Comparison of ENCODE assay signal across 8 mouse cellular contexts in the genomic region with DNA sequence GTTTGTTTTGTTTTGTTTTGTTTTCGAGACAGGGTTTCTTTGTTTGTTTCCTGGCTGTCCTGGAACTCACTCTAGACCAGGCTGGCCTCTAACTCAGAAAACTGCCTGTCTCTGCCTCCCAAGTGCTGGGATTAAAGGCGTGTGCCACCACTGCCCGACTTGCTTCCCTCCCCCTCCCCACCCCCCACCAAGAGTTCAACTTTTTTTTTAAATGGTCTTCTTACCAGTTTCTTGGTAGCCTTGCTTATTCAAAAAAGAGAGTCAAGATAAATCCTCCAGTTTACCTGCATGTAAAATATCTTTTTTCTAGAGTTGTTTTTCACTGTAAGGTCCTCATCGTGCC. TPM values are rescaled to one million over a fixed set of nuclear protein-coding genes. Genes with fewer than 3 reads are reported as not detected.
DNase-seq lines count a peak whose midpoint lies in the region; ATAC-seq and TF ChIP-seq lines count a peak whose summit lies in the region.

No protein-coding gene starts in this region.

- peaks cover 25% of the 10 kb centered on the region for H3K79me2 ChIP-seq in myocyte (ENCODE audit: control insufficient read depth, insufficient read depth)

- TF ChIP-seq CTCF in layer of hippocampus, adult 2 months (conservative IDR thresholded peaks at IDR 0.05), result no peak
- TF ChIP-seq CTCF in cortical plate, adult 2 months (IDR thresholded peaks at IDR 0.05; ENCODE audit: extremely low read depth, insufficient read depth, low read length), result no peak

- peak overlapping the region; percentile 76 for H3K4me2 ChIP-seq in myocyte (ENCODE audit: low read depth)

- DNase-seq in layer of hippocampus, adult 2 months (ENCODE audit: low spot score in 2 of 2), result no peak
- no peak for DNase-seq in layer of hippocampus, postnatal 10 days (ENCODE audit: low spot score in 2 of 2)
- no peak for DNase-seq in cerebellum, postnatal 36 days
- DNase-seq in frontal cortex, postnatal 10 days (ENCODE audit: low spot score in 2 of 2), result no peak
- no peak for DNase-seq in adrenal gland, adult 18-20 months (ENCODE audit: low spot score in 2 of 2)

- H3ac ChIP-seq in myocyte (ENCODE audit: control insufficient read depth, insufficient read length), result peak overlapping the region; percentile 53

- H3K4me1 ChIP-seq in cortical plate, adult 2 months (ENCODE audit: control insufficient read depth, insufficient read depth, low read length), result peaks cover 5% of the 10 kb centered on the region

- H3K4me3 ChIP-seq in layer of hippocampus, adult 2 months, result peak overlapping the region; percentile 96
- peak overlapping the region; percentile 82 for H3K4me3 ChIP-seq in cortical plate, adult 2 months (ENCODE audit: insufficient read depth, low read length)
- H3K4me3 ChIP-seq in myocyte, result peak overlapping the region; percentile 94

- peaks cover 24% of the 10 kb centered on the region for H3K36me3 ChIP-seq in myocyte (ENCODE audit: control insufficient read depth, insufficient read depth)

- TF ChIP-seq POLR2A in cortical plate, adult 2 months (IDR thresholded peaks at IDR 0.05; ENCODE audit: extremely low read depth, insufficient read depth, low read length), result no peak
- TF ChIP-seq POLR2A in myocyte (IDR thresholded peaks at IDR 0.05; ENCODE audit: insufficient read length, low read depth), result no peak

- H3K27ac ChIP-seq in layer of hippocampus, adult 2 months, result peak overlapping the region; percentile 85
- H3K27ac ChIP-seq in cortical plate, adult 2 months (ENCODE audit: insufficient read depth, low read length), result no peak overlapping the region

- peaks cover 7% of the 10 kb centered on the region for H3K27me3 ChIP-seq in myocyte (ENCODE audit: control insufficient read depth, insufficient read depth, insufficient read length)

- ATAC-seq in inflammation-experienced regulatory T-cells, adult 6 months, result peak; percentile 36

TF ChIP-seq in myocyte, 11 proteins besides CTCF, POLR2A, EP300 and RAD21:
- no peak for TF ChIP-seq POLR2AphosphoS2 (IDR thresholded peaks at IDR 0.05; ENCODE audit: insufficient read length, low read depth)

RNA-seq across cellular contexts. Expression of gene Thoc3, which starts 0.3 kb away (rescaled TPM):
- 10 to 100 TPM; 34.9 to 39.8 TPM for total RNA-seq in layer of hippocampus, adult 2 months (2021)
- total RNA-seq in layer of hippocampus, postnatal 10 days (2021), result 10 to 100 TPM; 44.7 TPM
- 24.5 and 24.7 TPM in 2 replicates for polyA plus RNA-seq in cortical plate, adult 2 months (2012; rRNA removed)
- 10 to 100 TPM; 26.8 to 33.5 (median 32.7) TPM for polyA plus RNA-seq in inflammation-experienced regulatory T-cells, adult 6 months (2017; shearing (Covaris generic))
- 40.6 TPM for polyA plus RNA-seq in myocyte (2012; fragmentation: generic; extraction: Trizol)
- total RNA-seq in adrenal gland, adult 18-20 months (2021), result 10 to 100 TPM; 32.9 to 41.2 TPM

RNA-seq across cellular contexts. Expression of gene Simc1, which starts 34.6 kb away (rescaled TPM):
- 10 to 100 TPM; 14.8 to 19.1 TPM for total RNA-seq in layer of hippocampus, adult 2 months (2021)
- total RNA-seq in layer of hippocampus, postnatal 10 days (2021), result 10 to 100 TPM; 20.5 to 20.7 TPM
- 18.8 and 19.7 TPM in 2 replicates for polyA plus RNA-seq in cortical plate, adult 2 months (2012; rRNA removed)
- 10 to 100 TPM in 2 of 3 experiments, 1 to 10 TPM in 1; 4.9 to 10.6 (median 10.0) TPM for polyA plus RNA-seq in inflammation-experienced regulatory T-cells, adult 6 months (2017; shearing (Covaris generic))
- polyA plus RNA-seq in myocyte (2012; fragmentation: generic; extraction: Trizol), result 3.8 TPM
- 10 to 100 TPM; 18.4 to 28.0 TPM for total RNA-seq in adrenal gland, adult 18-20 months (2021)
